Comparison of ENCODE assay signal across 23 mouse cellular contexts in the genomic region with DNA sequence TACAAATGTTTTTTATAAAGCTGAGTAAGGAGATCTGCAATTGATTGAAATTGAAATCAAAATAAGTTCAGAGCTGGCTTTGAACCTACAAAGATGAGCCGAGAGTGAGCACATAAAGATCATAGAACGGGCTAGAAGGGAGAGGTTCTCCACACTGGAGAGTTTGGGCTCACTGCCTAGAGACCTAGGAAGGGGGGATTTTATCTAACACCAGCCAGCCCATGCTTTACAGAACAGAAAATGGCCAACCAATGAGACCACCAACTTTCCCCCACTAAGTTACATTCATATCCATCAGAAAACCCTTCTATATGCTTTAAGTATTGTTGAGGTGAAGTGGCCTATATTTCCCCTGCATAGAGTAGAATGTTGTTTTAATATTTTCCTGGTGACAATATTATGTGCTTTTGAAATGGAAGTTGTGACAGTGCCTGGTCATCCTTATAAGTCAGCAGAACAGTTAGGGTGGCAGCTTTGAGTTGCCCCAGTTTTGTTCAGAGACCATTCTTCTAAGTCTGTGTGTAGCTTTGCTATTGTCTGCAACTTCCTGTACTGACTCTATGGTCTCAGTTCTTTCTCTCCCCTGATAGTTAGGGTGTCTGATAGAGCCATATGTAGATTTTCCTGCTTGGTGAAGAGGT.
DNase-seq lines count a peak whose midpoint lies in the region; ATAC-seq lines count a peak whose summit lies in the region.
"Had no signal": no experiment of that assay in that cellular context is flagged by ENCODE, and none has a peak within 500 bp of the region (broad histone marks: within the 10 kb centered on the region; RNA-seq: fewer than 3 reads in every experiment).

No protein-coding gene starts in this region.

- H3K4me3 ChIP-seq in macrophage (ENCODE audit: inconsistent target), result no peak overlapping the region
- no peak overlapping the region for H3K4me3 ChIP-seq in intestine, embryonic 15.5 days (replicated peaks)
- H3K4me3 ChIP-seq: embryonic facial prominence, embryonic 10.5 days; embryonic facial prominence, embryonic 12.5 days; forebrain, embryonic 13.5 days; forebrain, embryonic 15.5 days had no signal

- WGBS in macrophage (ENCODE audit: missing documents), result 100% methylated on average over 2 of the region's 2 CpGs
- WGBS in intestine, embryonic 15.5 days, result 85% methylated on average over 2 of the region's 2 CpGs

- H3K36me3 ChIP-seq in macrophage (ENCODE audit: inconsistent target), result no peaks in the 10 kb centered on the region
- no peaks in the 10 kb centered on the region for H3K36me3 ChIP-seq in intestine, embryonic 15.5 days
- H3K36me3 ChIP-seq: embryonic facial prominence, embryonic 10.5 days; embryonic facial prominence, embryonic 12.5 days; forebrain, embryonic 15.5 days had no signal

- ATAC-seq in CD4-positive, CD25-positive, alpha-beta regulatory T cell, adult 4 months, result no peak
- no peak for ATAC-seq in intestine, embryonic 15.5 days
- ATAC-seq: activated CD4-positive, CD25-positive, alpha-beta regulatory T cell, adult 4 months; forebrain, embryonic 13.5 days; forebrain, embryonic 15.5 days; forebrain, postnatal 0 days; Patski had no signal

- peak; percentile 20 for DNase-seq in CD4-positive, CD25-positive, alpha-beta regulatory T cell, adult 2 months (ENCODE audit: low read depth, low spot score)
- peak; percentile 13 for DNase-seq in thymus, postnatal 0 days (ENCODE audit: low spot score)
- DNase-seq in thymus, postnatal 25 days, result no peak
- no peak for DNase-seq in ovary, postnatal 10 days (ENCODE audit: low spot score)
- DNase-seq: adrenal gland, adult 8-10 months; adrenal gland, postnatal 14 days; adrenal gland, postnatal 36 days; B cell, adult 2 months; cerebellum, adult 11-12 months; cerebellum, adult 2 months; cerebellum, adult 9-10 months; cerebellum, postnatal 10 days; cerebellum, postnatal 25 days; forebrain, postnatal 0 days had no signal

- no peaks in the 10 kb centered on the region for H3K27me3 ChIP-seq in intestine, embryonic 15.5 days (replicated peaks)
- H3K27me3 ChIP-seq: embryonic facial prominence, embryonic 12.5 days; forebrain, embryonic 13.5 days; forebrain, embryonic 15.5 days; Patski had no signal

- H3K27ac ChIP-seq in macrophage, result peak overlapping the region; percentile 10; the same call in 1 of the 2 replicates
- no peak overlapping the region for H3K27ac ChIP-seq in intestine, embryonic 15.5 days
- H3K27ac ChIP-seq: embryonic facial prominence, embryonic 10.5 days; embryonic facial prominence, embryonic 12.5 days; forebrain, embryonic 13.5 days; forebrain, embryonic 15.5 days had no signal

- no peak overlapping the region for H3K9ac ChIP-seq in intestine, embryonic 15.5 days
- H3K9ac ChIP-seq: embryonic facial prominence, embryonic 12.5 days; forebrain, embryonic 13.5 days; forebrain, embryonic 15.5 days; forebrain, postnatal 0 days had no signal

- H3K79me2 ChIP-seq in macrophage (ENCODE audit: inconsistent target), result no peaks in the 10 kb centered on the region

- H3K4me1 ChIP-seq in intestine, embryonic 15.5 days (replicated peaks), result no peaks in the 10 kb centered on the region
- H3K4me1 ChIP-seq: embryonic facial prominence, embryonic 10.5 days; embryonic facial prominence, embryonic 12.5 days; forebrain, embryonic 13.5 days; forebrain, embryonic 15.5 days had no signal

- H3K9me3 ChIP-seq in intestine, embryonic 15.5 days, result no peaks in the 10 kb centered on the region
- H3K9me3 ChIP-seq: embryonic facial prominence, embryonic 10.5 days; embryonic facial prominence, embryonic 12.5 days; forebrain, embryonic 13.5 days; forebrain, embryonic 15.5 days had no signal

- H3K4me2 ChIP-seq in intestine, embryonic 15.5 days (replicated peaks), result no peak overlapping the region
- H3K4me2 ChIP-seq: embryonic facial prominence, embryonic 12.5 days; forebrain, embryonic 13.5 days; forebrain, embryonic 15.5 days had no signal

Comparison
In these comparisons a context has a peak if more than half of its experiments do, and no peak if none do; other contexts are left out.
1. DNase-seq: peak in CD4-positive, CD25-positive, alpha-beta regulatory T cell, adult 2 months (single experiment) and thymus, postnatal 0 days (single experiment); none in thymus, postnatal 25 days (single experiment) and ovary, postnatal 10 days (single experiment).